Mouse (Mus musculus): ENCODE measurements around the gene Uhrf1bp1.
"Not testable (repeated sequence)": the region's sequence is repeated elsewhere in the genome, so short reads cannot be mapped to it uniquely, and the experiment has no call there.

The Uhrf1bp1 gene

DNA sequence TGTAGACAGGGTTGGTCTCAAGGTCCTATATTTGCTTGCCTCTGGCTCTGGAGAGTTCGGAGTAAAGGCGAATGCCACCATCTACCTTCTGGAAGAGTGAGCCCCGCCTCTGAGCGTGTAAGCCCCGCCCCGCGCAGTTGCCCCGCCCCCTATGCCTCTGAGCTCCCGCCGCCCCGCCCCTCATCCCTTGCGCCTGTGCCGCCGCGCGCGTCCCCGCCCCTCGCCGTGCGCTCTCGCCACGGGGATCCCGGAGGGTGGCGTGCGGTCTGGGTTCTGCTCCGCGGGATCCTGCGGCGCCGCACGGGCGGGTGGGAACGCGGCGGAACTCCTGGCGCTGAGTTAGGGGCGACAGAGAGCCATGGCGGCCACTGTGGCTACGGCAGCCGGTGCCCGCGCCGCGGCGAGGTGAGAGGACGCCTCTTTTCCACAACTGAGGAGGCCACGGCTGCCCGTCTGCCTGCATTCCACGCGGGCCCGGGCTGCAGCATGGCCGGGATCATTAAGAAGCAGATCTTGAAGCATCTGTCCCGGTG, at the start of gene Uhrf1bp1:
TSS of gene Uhrf1bp1 (plus strand) at position 177 of the 533 bp plus-strand sequence.
- DNase-seq (ENCODE audit: low read depth, low spot score), result peak; percentile 64

DNA sequence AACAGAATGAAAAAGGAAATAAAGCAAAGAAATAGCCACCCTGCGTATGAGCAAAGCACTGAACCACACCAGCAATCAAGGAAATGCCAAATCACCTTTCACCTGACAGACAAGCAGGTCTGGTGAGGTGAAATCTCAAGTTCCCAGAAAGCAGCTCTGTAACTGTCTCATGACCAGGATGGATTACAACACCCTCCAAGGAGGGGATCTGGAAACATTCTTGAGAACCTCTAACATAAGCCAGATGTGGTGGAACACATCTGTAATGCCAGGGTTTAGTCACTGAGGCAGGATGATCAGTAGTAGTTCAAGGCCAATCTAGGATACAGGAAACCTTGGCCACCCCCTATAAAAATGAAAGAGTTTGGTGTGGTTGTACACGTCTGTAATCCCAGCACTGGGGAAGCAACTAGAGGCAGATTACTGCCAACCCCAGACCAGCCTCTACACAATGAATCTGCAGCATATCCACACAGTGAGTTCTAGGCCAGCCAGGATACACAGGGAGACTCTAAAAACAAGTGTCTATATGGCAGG, 48.6 kb upstream of the Uhrf1bp1 start:
- no peak for DNase-seq (ENCODE audit: low read depth, low spot score)

DNA sequence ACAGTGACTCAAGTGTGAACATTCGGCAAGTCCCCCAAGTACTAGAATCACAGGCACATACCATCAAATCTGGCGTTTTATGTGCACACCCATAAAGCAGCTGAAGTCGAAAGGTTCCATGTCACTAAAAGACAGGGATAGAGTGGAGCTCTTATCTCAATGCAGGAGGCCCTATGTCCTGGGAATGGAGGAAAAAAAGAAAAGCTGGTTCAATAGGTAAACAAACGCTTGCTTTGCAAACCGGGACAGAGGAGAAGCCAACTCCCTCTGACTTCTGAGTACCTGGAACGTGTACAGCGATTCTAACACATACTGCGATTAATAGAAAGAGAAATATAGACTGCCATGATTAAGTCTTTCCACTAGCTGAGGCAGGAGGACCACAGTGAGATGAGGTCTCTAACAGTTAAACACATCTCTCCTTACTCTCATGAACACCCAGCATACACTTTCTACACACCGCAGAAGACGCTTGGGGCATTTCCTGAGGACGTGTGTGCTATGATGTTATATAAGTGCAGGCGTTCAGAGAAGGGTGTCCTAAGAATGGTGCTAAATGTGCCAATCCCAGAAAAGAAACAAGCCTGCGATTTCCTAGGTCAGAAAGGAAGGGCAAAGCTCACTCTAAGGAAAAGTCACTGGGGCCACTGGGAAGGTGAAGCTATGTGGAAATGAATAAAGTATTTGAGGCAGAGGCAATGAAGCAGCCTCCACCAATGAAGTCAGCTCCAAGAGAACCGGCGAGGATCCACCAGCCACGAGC, 45.5 kb upstream of the Uhrf1bp1 start:
- no peak for DNase-seq (ENCODE audit: low read depth, low spot score)

DNA sequence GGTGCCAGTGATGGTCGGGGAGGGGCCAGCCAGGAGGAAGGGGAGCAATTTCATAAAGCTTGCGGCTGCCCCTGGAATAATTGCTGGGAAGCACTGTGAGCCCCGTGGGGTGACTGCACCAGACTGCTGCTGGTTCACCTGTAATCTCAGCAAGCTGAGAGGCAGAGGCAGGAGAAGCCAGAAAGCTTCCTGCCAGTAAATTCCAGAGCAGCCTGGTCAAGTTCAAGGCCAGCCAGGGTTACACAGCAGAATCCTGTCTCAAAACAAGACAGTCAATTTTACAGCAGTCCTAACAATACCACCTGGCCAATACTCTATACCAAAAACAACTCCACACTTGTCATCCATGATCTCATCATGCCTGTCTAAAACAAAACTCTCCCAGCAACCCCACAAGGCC, 44.3 kb upstream of the Uhrf1bp1 start:
- DNase-seq (ENCODE audit: low read depth, low spot score), result no peak

DNA sequence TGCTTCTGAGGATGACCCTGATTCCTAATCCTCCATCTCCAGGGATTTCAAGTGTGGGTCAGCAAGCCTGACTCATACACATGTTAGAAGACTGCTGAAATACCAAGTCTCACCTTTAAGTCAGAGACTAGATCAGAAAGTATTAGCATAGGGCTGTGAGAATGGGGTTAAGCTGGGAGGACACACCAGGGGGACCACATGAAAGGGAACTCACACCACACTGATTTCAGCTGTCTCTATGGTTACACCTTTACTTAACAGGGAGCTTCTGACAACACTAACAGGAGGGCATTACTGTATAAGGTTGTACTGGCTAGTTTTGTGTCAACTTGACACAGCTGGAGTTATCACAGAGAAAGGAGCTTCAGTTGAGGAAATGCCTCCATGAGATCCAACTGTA, 41.6 kb upstream of the Uhrf1bp1 start:
- no peak for DNase-seq (ENCODE audit: low read depth, low spot score)

DNA sequence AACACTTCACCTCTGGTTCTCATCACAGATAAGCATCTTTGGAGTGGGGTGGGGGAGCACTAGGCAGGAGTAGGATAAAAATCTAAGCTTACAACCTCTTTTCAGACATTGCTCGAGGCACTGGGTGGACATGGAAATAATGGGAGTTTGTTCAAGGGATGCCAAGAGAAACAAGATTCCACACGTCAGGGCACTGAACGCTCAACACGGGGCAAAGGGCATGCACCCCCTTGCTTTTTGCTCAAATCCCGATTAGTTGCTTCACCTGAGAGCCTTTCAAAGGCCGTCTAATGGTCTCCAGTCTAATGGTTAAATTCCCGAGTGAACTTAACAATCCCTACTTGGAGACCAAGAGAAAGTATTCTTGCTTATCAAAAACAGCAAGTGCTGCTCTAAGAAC, 37.2 kb upstream of the Uhrf1bp1 start:
- no peak for DNase-seq (ENCODE audit: low read depth, low spot score)

DNA sequence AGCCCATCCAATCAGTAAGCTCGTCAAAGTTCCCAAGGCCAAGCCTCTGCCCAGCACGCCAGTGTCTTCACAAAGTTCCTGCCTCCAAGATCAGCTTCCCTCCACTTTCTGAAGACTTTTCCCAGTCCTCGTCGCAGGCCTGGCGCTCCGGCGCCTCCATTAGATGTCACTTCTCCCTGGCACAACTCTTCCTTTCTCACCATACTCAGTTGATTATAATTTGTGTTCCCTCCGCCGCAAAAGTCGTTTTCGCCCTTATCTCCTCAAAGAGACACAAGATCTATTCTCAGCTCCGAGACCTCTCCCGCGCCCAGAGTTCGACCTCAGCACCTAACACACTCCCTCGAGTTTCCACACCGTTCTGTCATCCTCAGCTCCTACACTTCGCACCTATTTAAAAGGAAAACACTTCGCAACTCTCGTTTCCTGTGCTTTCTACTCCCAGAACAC, 36.7 kb upstream of the Uhrf1bp1 start:
- no peak for DNase-seq (ENCODE audit: low read depth, low spot score)

DNA sequence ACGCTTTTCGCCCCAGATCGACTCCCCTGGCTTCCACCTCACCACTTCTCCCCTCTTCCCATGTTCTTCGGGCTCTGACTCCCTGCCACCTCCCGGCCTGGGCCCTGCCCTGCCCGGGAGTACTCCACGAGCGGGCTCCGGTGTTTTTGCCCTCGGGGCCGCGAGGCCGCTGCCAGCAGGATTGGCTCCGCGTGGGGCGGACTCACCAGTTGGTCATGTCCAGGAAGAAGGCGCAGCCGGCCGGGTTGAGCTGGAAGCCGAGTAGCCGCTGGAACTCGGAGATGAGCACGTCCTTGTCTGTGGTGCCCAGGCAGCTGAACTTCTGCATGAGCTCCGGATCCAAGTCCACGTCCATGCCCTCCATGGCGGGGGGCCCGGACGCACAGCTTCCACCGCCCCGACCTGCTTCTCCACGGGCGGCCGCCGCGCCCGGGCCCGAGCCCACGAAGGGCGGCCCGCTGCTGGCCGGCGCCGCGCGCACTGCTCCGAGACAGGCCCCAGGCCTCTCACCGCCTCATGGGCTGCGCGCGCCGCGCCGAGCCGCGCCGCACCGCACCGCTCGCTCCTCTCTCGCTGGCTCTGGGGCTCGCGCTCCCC, 36.2 kb upstream of the Uhrf1bp1 start:
- DNase-seq (ENCODE audit: low read depth, low spot score), result no peak

DNA sequence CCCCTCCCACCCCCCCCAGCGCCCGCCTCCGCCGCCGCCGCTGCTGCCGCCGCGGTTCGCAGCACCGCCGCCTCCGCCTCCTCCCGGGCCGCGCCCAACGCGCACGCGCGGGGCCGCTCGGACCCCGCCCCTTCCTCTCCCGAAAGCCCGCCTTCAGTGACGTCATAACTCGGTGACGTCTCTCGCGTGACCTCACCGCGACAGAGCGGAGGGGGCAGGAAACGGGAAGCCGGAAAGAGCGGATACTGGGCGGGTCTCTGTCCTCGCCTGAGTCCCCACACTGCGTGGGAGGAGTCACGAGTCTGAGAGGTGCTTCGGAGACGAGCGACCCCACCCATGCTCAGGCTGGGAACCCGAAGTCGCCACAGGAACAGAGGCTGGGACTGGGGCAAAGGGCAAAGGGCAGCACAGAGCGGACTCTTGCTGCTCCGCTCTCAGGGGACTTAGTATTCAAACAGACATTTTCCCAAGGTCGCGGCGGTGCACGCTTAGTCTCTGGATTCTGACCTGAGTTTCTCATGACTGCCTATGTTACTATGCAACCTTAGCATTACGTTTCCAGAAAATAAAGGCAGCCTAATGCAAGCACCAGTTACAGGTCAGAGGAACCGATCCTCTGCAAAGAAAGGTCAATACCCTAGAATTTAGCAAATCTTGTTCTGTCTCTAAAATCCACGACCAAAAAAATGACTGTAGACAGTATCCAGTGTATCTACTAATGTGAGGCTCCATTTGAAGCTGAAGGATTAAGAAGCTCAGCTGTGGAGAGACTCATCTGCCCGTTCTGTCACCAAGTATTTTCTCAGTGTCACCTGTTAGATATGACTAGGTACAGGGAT, 35.5 kb upstream of the Uhrf1bp1 start, which contains the start of gene D17Wsu92e:
TSS of gene D17Wsu92e (minus strand) at position 81 of the 839 bp plus-strand sequence.
- DNase-seq (ENCODE audit: low read depth, low spot score), result peak; percentile 96

DNA sequence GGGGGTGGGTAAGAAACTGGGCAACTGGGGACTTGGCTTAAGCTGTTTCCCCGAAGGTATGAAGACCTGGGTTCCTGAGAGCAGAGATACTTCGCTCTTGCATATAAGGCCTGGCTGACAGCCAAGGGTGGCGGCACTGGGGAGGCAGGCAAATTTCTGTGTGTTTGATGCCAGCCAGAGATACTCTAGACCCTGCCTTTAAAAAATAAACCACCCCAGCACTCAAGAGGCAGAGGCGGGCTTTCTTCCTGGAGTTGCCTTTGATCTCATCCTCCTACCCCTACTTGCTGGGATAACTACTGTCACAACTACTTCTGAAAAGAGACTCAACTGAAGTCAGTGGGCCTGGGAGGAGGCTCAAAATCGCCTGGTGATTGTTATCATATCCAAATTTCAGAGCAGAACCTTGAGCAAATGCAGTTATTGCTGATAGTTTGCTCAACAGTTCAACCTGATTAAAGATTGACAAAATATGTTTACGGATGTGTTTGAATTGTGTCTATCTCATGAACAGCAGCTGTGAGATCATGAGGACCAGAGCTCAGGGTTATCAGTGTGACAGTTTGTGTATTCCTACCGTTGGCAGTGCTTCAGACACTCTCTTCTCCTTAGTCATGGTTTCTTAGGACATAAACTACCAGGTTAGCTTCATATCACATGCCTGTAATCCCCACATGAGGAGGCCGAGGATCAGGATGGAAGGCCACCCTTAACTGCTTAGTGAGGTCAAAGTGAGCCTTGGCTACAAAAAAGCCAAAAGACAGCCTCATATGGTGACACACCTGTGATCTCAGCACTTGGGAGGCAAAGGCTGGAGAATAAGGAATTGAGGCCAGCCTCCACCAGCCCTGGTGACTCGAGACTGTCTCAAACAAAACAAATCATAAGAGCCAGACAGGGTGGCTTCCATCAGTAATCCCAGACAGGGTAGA, 34.6 kb upstream of the Uhrf1bp1 start:
- no peak for DNase-seq (ENCODE audit: low read depth, low spot score)

DNA sequence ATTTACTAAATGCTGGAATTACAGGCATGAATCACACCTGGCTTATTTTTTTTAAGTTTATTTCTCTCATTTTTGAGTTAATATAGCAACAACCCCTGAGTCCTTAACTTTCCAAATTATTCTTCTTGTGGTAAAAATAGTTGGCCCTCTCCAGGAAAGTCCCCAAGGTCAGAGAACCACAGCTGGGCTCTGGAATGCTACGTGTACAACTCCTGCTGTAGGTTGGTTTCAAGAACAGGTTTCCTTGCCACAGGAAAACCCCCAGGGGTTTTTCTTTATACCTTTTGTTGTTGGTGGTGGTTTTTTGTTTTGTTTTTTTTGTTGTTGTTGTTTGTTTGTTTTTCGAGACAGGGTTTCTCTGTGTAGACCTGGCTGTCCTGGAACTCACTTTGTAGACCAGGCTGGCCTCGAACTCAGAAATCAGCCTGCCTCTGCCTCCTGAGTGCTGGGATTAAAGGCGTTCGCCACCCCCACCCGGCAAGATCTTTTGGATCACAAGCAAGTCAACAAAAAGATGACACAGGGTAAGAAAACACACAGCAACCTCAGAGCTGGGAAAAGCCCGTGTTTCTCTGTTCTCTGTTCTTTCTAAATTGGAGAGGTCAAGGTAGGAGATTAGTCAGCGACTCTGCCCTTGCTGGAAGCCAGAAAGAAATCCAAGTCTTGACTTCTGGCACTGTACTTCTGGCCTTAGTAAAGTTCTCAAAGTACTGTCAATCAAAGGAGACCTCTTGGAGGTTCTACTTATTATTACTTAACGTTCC, 32.9 kb upstream of the Uhrf1bp1 start:
- no peak for DNase-seq (ENCODE audit: low read depth, low spot score)

DNA sequence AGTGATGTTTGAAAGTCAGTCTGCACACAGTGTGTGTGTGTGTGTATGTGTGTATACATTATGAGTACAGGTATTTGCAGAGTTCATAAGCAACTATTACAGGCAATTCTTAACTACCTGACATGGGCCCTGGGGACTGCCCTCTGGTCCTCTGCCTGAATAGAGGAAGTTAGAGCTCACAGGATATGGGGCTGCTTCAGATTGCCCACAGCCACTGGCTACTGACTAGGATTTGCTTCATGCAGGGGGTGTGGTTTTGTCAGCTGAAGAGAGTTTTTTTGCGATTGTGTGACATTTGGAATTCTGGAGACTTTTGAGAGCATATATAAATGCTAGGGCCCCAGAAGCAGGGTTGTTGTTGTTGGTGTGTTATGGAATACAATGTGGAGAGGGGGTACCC, 31.3 kb upstream of the Uhrf1bp1 start:
- no peak for DNase-seq (ENCODE audit: low read depth, low spot score)

DNA sequence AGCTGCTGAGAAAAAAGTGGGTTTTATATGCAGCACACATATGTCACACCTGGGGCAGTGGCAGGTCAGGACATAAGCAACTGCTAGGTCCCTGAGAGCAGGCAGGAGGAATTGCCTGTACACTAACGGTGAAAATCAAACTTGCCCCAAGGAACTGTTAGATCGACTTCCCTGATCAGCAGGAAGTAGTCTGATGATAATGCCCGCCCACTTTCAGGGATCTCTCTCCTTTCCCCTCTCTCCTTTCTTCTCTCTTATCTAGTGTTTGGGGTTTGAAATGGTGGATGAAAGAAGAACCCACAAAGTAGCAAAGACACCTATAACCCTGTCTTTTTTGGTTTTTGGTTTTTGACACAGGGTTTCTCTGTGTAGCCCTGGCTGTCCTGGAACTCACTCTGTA, 30.7 kb upstream of the Uhrf1bp1 start:
- no peak for DNase-seq (ENCODE audit: low read depth, low spot score)

DNA sequence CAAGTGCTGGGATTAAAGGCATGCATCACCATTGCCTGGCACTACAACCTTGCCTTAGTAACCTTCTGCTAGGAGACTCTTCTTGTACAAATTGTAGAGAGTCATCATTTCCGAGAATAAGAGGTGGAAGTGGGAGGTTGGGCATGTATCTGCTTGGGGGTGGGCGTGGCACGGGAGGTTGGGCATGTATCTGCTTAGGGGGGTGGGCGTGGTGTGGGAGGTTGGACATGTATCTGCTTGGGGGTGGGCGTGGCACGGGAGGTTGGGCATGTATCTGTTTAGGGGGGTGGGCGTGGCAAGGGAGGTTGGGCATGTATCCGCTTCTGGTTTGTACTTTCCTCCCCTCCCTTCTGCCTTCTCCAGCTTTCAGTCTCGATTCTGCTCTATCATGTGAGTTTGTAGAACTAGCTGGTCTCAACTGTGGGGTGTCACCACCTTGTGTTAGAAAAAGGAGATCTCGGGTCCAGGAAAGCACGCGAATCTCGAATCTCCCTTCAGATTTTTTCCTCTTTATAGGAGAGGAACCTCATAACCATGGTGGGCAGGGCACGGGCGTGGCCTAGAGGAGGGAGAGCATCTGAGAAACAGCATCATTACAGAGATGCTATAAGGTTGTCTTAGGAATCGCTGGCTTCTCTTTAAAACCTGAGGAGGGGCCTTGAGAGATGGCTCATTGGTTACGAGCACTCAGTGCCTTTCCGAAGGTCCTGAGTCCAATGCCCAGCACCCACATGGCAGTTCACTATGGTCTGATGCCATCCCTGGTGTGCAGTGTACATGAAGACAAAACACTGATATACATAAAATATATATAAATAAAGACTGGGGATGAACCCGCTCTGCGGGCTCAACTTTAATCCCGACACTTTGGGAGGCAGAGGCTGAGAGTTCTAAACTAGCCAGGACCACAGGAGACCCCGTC, 30.0 kb upstream of the Uhrf1bp1 start:
- DNase-seq (ENCODE audit: low read depth, low spot score), result no peak

DNA sequence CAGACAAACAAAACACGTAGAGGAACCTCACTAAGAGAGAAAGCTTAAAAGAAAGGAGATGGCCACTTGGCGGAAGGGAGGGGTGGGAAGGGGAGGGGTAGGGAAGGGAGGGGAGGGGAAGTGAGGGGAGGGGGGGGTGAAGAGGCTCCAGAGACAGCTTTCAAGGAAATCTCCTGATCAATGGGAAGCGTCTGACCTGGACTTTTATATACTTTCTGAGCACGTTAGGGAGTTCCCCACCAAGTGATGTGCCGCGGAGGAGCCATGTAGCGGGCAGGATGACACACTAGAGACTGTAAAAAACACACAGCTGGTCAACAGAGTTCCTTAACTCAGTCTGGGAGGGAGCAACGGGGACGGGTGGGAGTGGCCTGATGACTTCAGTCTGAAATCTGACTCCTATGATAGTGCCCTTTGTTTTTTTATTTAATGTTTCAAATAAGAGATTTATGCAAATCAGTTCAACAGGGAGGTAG, 29.3 kb upstream of the Uhrf1bp1 start:
- DNase-seq (ENCODE audit: low read depth, low spot score), result no peak

DNA sequence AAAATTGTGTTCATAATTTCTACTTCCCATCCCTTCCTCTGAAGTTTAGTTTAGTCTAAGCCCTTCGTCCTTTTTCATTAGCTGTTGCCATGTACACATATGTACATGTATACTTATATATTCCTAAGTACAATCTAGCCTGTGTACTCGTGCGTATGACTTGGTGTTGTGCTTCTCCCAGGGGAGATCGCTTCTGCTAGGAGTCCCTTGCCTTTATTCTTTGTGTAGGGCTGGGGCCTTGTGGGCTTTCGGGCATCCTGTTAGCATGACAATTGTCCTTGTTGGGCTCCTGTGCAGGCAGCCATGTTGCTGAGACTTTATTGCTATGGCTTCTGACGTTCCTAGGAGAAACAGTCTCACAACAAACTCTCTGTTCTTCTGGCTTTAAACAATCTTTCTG, 28.7 kb upstream of the Uhrf1bp1 start:
- DNase-seq (ENCODE audit: low read depth, low spot score), result no peak

DNA sequence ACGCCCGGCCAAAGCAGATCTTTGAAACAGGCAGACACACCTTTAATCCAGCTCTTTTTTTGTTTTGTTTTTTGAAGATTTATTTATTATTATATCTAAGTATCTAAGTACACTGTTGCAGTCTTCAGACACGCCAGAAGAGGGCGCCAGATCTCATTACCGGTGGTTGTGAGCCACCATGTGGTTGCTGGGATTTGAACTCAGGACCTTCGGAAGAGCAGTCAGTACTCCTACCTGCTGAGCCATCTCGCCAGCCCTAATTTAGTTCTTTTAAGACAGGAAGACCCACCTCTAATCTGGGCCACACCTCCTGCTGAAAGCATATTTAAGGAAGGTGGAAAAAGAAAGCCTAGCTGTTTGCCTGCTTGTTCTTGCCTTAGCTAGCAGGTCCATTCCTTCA, 25.8 kb upstream of the Uhrf1bp1 start:
- DNase-seq (ENCODE audit: low read depth, low spot score), result no peak

DNA sequence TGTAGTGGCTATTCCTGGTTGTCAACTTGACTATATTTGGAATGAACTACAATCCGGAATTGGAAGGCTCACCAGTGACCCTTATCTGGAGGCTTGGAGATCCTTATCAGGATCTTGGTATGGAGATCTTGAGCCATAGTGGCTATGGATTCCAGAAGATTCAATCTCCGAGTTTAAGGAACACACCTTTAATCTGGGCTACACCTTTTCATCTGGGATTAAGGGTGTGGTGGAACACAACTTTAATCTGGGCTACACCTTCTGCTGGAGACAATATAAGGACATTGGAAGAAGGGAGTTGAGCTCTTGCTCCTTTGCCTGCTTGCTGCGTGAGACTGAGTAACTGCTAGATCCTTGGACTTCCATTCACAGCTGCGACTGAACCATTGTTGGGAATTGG, 18.4 kb upstream of the Uhrf1bp1 start, which contains the start of gene Snrpc:
TSS of gene Snrpc (plus strand) at position 301 of the 400 bp plus-strand sequence.
- DNase-seq (ENCODE audit: low read depth, low spot score), result not testable (repeated sequence)
